Mouse (Mus musculus) activated CD4-positive, CD25-positive, alpha-beta regulatory T cell, adult 4 months (primary cell): Measurements from ENCODE around the gene Slc18b1. TPM values are rescaled to one million over a fixed set of nuclear protein-coding genes. Genes with fewer than 3 reads are reported as not detected.
A peak's percentile ranks its signal among the peaks of the same experiment; 100 is the strongest.

Experiments
- ATAC-seq: one replicate; pipeline ENCODE4 v1.8.0; 2017
- polyA plus RNA-seq, 2 experiments: library from polyadenylated mRNA; unstranded; fragments of 100-300 nt; shearing (Covaris generic); gene quantifications; one replicate each; pipeline ENCODE4 v1.2.1; 2017

Slc18b1 gene
- polyA plus RNA-seq, 2 experiments from 2014 or later: 0.25 TPM; not detected in 1

- ATAC-seq: no peak
These were observed 9.4 kb downstream of the Slc18b1 start for GRCm38 (mm10) chr10:23806201-23806600.

- ATAC-seq: peak; percentile 72
These were observed 15.1 kb downstream of the Slc18b1 start for GRCm38 (mm10) chr10:23811635-23812437.

GRCm38 (mm10) chr10:23812438-23812759 is 15.6 kb downstream of the Slc18b1 start:
- ATAC-seq: no peak

- no peak for ATAC-seq
These were observed 16.3 kb downstream of the Slc18b1 start for GRCm38 (mm10) chr10:23812852-23813766.

GRCm38 (mm10) chr10:23815168-23815567 is 18.4 kb downstream of the Slc18b1 start:
- no peak for ATAC-seq

- no peak for ATAC-seq
These were observed 19.5 kb downstream of the Slc18b1 start for GRCm38 (mm10) chr10:23816241-23816640.

- ATAC-seq: no peak
These were observed 29.7 kb downstream of the Slc18b1 start for GRCm38 (mm10) chr10:23826516-23826915.

- ATAC-seq: no peak
These were observed 39.5 kb downstream of the Slc18b1 start for GRCm38 (mm10) chr10:23836003-23836964.

- ATAC-seq: no peak
These were observed 40.3 kb downstream of the Slc18b1 start for GRCm38 (mm10) chr10:23837115-23837514.

- ATAC-seq: no peak
These were observed 42.1 kb downstream of the Slc18b1 start for GRCm38 (mm10) chr10:23838910-23839309.

GRCm38 (mm10) chr10:23839368-23839767 is 42.6 kb downstream of the Slc18b1 start:
- ATAC-seq: no peak

GRCm38 (mm10) chr10:23840496-23840895 is 43.7 kb downstream of the Slc18b1 start:
- no peak for ATAC-seq

- no peak for ATAC-seq
These were observed 54.6 kb downstream of the Slc18b1 start, which contains the start of gene Vnn3 for GRCm38 (mm10) chr10:23851228-23851912. Gene Vnn3 (plus strand): TSS chr10:23851462.

GRCm38 (mm10) chr10:23852096-23852495 is 55.3 kb downstream of the Slc18b1 start:
- ATAC-seq: no peak

- no peak for ATAC-seq
These were observed 67.9 kb downstream of the Slc18b1 start for GRCm38 (mm10) chr10:23864362-23865312.

Other genes with a start within 250 kb of the Slc18b1 start
- gene Rps12, start 9.7 kb upstream of the Slc18b1 start, polyA plus RNA-seq: 100 to 1,000 TPM; 116 to 930 TPM
- gene Vnn3, start 54.5 kb downstream of the Slc18b1 start, polyA plus RNA-seq: not detected
- not detected for gene Vnn1, start 97.7 kb downstream of the Slc18b1 start, polyA plus RNA-seq
- not detected for gene Taar1, start 123.4 kb downstream of the Slc18b1 start, polyA plus RNA-seq
- gene Taar2, start 141.6 kb downstream of the Slc18b1 start, polyA plus RNA-seq: not detected
- gene Taar3, start 152.6 kb downstream of the Slc18b1 start, polyA plus RNA-seq: not detected
- gene Taar4, start 163.5 kb downstream of the Slc18b1 start, polyA plus RNA-seq: not detected
- not detected for gene Taar5, start 173.7 kb downstream of the Slc18b1 start, polyA plus RNA-seq
- not detected for gene Taar6, start 188.7 kb downstream of the Slc18b1 start, polyA plus RNA-seq
- not detected for gene Taar7a, start 196.5 kb downstream of the Slc18b1 start, polyA plus RNA-seq
- gene Taar7b, start 203.0 kb downstream of the Slc18b1 start, polyA plus RNA-seq: not detected
- not detected for gene Taar7d, start 230.2 kb downstream of the Slc18b1 start, polyA plus RNA-seq
- gene Taar7e, start 240.6 kb downstream of the Slc18b1 start, polyA plus RNA-seq: not detected